Mouse (Mus musculus) heart, postnatal 4 days (tissue): Measurements from ENCODE around the gene Socs2. TPM values are rescaled to one million over a fixed set of nuclear protein-coding genes. Genes with fewer than 3 reads are reported as not detected.

Source experiments
- DNase-seq: peaks from one replicate; pipeline ENCODE4 v3.0.0; 2021
- total RNA-seq, 2 experiments: library from RNA; stranded (reverse); gene quantifications; 2 replicates each; pipeline ENCODE4 v1.2.3; 2021

Socs2 gene
- total RNA-seq, 2 experiments from 2014 or later: 114 to 125 TPM

DNA sequence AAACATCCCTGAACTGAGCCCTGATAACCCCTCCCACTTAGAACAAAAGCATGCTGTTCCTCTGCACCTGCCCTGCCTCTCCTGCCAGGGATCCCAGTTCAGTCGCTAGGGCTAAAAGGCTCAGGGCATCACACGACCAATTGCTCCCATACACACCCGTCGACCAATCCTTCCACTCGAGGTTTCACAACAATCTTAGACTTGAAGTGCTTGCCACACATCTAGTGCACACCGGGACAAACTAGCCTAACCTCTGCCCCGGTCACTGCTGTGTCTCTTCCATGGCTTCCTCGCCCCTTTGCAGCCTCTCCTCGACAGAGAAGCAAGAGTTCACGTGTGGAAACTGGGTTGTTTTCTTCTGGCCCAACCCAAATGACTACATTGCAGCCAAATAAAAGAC is 3.3 kb upstream of the Socs2 start:
- no peak for DNase-seq

DNA sequence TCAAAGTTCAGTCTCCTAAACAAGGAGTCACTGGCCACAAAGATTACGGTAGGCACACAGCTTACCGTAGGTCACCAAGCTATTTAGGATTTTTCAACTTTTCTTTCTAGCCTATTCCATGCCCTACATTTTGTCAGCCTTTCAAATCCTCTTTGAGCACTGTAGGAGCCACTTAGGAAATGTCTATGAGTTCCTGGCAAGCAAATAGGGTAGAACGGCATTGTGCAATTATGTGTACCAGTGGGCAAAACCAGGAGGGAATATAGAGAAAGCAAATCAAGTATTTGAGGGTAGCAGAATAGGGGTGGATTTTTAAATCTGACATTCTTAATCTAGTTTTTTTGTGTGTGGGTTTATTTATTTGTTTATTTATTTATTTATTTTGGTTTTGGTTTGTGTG is 2.7 kb upstream of the Socs2 start:
- DNase-seq: no peak

- no peak for DNase-seq
Measured at GRCm38 (mm10) chr10:95418631-95419030, 1.7 kb upstream of the Socs2 start.

DNA sequence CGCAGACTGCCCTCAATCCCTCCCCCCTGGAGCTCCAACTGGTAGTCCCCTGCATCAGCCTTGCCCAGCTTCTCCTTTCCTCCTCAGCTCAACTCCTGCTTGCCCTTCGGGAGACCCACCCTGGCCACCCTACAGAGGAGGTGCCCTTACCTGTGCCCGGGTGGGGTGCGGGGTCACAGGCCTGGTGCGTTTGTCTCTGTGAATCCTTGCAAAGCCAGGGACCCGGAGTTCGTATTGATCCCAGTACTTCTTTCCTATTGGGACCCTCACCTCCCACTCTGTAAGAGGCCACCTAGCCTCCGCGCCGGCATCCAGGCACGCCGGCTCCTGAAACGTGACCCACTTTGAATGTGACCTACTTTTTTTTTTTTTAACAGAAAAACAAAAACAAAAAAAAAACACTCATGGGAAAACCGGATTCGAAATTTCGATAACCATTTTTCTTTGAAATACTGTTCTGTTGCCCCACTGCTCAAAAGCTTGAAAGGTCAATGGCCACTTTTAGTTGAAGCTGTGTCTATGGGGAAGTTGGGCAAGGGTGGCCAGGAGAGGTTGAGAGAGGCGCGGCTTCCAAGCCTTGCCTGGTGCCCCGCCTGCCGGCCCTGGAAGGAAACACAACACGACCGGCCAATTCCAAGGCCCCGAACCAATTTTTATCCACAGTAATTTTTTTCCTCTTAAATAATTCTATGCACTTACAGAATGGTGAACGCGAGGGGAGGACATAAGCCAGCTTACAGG is 686 bp upstream of the Socs2 start:
- peak; percentile 87 for DNase-seq

GRCm38 (mm10) chr10:95416361-95416684 is 657 bp downstream of the Socs2 start:
- no peak for DNase-seq

- peak; percentile 72 for DNase-seq
Measured at GRCm38 (mm10) chr10:95415533-95416360, 1.2 kb downstream of the Socs2 start.

DNA sequence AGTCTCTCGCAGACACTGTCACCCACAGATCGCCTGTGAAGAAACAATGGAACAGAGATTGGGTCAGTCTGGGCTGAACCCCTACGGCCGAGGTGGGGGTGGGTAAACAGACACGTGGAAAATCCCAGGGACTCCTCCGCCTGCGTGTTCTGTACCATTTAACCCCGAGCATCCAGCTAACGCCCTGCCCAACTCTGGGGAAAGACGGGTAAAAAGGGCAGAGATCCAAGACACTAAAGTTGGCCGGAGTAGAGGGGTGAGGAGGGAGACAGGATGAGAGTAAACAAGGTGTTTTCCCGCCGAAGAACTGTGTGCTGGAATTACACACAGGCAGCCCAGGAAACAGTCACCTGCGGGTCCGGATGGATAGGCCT is 1.8 kb downstream of the Socs2 start:
- DNase-seq: peak; percentile 53

GRCm38 (mm10) chr10:95414316-95415158 is 2.4 kb downstream of the Socs2 start:
- DNase-seq: peak; percentile 63

- DNase-seq: no peak
Measured at GRCm38 (mm10) chr10:95411139-95411538, 5.8 kb downstream of the Socs2 start.

DNA sequence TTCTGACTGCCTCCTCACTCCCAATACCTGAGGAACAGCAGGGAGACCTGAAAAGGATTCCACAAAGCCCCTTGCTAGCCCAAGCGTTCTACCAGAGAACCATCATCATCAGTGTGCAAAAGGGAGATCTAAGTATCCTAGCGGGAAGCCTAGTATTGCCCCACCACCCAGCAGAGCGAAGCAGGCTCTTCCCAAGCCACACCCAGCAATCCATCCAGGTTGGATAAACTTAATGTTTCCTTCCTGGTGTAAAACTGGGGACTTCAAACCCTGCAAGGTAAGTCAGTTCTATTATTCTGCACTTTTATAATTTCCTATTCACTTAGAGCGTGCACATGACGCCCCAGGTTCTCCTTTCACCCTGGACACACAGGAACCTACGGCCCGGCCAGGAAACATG is 6.3 kb downstream of the Socs2 start:
- no peak for DNase-seq

DNA sequence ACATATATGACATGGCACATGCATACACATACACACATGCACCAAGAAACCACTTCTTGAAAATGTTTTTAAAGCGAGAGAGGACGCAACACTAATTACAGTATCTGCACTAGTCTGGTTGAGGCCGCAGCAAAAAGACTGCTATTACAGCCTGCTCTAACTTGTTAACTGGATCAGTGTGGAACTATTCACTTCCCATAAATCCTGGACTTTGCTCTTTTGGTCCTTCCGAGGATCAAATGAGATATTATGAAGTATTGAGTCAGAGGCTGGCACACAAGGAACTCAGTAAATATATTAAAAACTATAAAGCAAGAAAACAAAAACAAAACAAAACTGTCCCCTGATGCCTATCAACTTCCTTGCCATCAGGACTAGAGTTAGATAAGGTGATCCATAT is 6.8 kb downstream of the Socs2 start:
- no peak for DNase-seq

- DNase-seq: no peak
Measured at GRCm38 (mm10) chr10:95409149-95409548, 7.8 kb downstream of the Socs2 start.

DNA sequence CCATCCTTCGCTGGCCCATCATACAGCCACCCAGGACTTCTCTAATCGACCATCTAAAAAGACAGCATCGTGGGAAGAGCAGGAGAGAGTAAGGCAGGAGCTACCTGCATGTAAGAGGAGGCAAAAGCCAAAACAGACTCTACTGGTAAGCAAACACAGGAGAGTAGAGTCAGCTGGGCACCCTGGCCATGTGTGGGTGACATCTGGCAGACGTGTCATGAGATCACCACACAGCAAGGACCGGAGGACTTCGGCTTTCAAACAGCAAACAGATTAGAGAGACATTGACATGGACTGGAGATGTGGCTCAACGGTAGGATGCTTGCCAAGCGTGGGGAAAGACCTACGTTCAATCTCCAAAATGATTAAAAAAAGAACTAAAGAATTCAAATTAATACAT is 8.5 kb downstream of the Socs2 start:
- no peak for DNase-seq

- DNase-seq: no peak
Measured at GRCm38 (mm10) chr10:95407541-95408160, 9.3 kb downstream of the Socs2 start.

- no peak for DNase-seq
Measured at GRCm38 (mm10) chr10:95404774-95405173, 12.2 kb downstream of the Socs2 start.

GRCm38 (mm10) chr10:95399689-95400354 is 17.2 kb downstream of the Socs2 start:
- peak; percentile 35 for DNase-seq

GRCm38 (mm10) chr10:95398489-95398888 is 18.5 kb downstream of the Socs2 start:
- DNase-seq: peak; percentile 45

DNA sequence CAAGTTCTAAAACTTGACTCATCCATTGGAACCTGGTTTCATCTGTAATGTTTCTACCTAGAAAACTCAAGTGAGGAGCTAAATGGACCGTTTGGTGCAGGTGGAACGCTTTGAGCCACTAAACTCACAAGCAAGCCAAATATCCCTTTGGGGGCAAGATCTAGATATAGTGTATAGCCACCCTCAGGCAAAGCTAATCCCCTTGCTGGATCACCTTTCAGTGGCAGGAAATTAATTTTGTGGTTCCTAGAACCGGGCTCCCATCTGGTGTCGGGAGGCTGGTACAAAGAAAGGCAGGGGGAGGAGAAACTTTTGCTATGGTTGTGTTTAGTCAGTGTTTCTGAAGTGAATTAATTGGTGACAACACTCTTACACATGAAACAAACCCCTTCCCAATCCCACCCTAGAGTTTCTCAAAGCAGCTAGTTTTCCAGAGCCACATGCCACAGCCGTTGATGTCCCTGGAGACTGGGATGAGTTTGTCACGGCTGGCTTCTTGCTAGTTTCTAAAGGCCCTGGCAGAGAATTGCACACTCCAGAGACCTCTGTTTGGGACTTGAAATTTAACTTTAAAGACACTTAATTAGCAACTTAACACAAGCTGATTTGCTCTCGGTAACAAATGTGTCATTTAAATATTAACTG is 19.7 kb downstream of the Socs2 start:
- DNase-seq: no peak

DNA sequence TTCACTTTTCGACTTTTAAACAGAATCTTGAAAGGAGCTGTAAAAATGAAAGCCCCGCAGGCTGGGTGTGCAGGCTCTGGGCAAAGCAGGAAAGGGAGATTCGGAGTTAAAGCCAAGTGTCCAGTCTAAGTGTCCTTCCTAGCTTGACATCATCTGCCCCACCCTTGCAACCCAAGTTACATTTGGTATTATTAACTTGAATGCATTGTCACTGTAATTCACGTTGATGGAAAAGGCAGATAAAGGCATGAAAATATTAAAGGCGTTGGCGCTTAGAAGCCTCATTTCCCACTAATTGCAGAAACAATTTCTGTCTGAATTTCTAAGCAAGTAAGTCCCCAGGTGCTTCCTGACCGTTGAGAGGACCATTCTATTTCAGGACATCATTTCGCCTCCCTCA is 20.6 kb downstream of the Socs2 start:
- no peak for DNase-seq

- DNase-seq: no peak
Measured at GRCm38 (mm10) chr10:95394819-95395812, 21.9 kb downstream of the Socs2 start.
